Mouse (Mus musculus) brain, embryonic 14.5 days (tissue): ENCODE data around the gene Fance.

Source experiments
- CTCF ChIP-seq: fragments of 200-500 bp; IDR thresholded peaks from 2 replicates; pipeline ENCODE4 v1.5.1; 2012; ENCODE audit warnings: inconsistent platforms, mild to moderate bottlenecking, moderate library complexity, borderline replicate concordance; ENCODE audit not compliant: insufficient read depth, insufficient read length; ENCODE audit errors: extremely low read depth
- POLR2A ChIP-seq: fragments of 200-500 bp; IDR thresholded peaks from 2 replicates; pipeline ENCODE4 v1.6.1; 2012; ENCODE audit warnings: mild to moderate bottlenecking, inconsistent platforms, borderline replicate concordance; ENCODE audit not compliant: poor library complexity, insufficient read depth, insufficient read length, severe bottlenecking; ENCODE audit errors: extremely low read depth

DNA sequence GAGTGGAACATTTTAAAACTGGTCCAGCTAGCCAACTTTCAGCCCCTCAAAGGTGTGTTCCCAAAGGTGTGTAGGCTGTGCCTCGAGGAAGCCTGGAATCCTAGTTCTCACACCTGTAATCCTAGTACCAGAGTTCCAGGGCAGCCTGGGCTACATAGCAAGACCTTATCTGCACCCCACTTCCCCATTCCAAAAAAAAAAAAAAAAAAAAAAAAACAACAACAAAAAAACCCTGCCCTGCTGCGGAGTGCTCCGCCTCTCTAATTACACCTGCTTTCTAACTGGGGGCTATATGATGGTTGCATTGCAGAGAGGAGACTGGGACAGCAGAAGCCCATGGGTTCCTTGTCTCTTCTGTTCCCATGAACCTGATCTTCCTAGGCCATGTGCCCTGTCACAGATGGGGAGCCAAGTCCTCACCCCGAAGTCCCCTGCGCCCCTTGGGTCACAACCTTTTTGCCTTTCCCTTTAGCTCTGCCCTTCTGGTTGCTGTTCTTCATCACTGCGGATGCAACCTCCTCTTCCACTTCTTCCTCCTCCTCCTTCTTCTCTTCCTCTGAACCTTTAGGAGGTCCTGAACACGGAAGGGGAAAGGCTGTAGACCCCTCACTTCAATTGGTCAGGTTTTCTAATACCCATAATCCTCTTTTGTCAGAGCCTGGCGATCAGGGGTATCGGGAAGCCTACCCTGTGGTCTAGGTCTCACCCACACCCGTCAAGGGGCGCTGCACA, 48.8 kb downstream of the Fance start:
- TF ChIP-seq CTCF: no peak
- no peak for TF ChIP-seq POLR2A
